Mouse (Mus musculus) forebrain, postnatal 0 days (tissue): Measurements from ENCODE around the gene 4930412O13Rik. TPM values are rescaled to one million over a fixed set of nuclear protein-coding genes. Genes with fewer than 3 reads are reported as not detected.
A peak's percentile ranks its signal among the peaks of the same experiment; 100 is the strongest.

ENCODE experiments used
- ATAC-seq: fragments of 200-750 bp; cut with Nextera tagmentation; 2 replicates; pipeline ENCODE4 v1.8.0; 2017; ENCODE audit warnings: mild to moderate bottlenecking, moderate library complexity
- DNase-seq: peaks from one replicate; pipeline ENCODE4 v3.0.0-alpha.2; 2015
- H3K27ac ChIP-seq: fragments of 300-500 bp; sonication (generic); 2 replicates; pipeline ENCODE4 v1.5.1; 2014; ENCODE audit warnings: low read depth, mild to moderate bottlenecking, antibody characterized with exemption, low read length, moderate library complexity, mixed read lengths
- H3K27me3 ChIP-seq: fragments of 300-500 bp; sonication (generic); 2 replicates; pipeline ENCODE4 v1.6.1; 2014; ENCODE audit warnings: mild to moderate bottlenecking, low read length, mixed read lengths; ENCODE audit not compliant: insufficient read depth
- H3K36me3 ChIP-seq: fragments of 300-500 bp; sonication (generic); 2 replicates; pipeline ENCODE4 v1.6.1; 2014; ENCODE audit warnings: mild to moderate bottlenecking, moderate library complexity; ENCODE audit not compliant: insufficient read depth
- H3K4me1 ChIP-seq: fragments of 300-500 bp; sonication (generic); 2 replicates; pipeline ENCODE4 v1.6.1; 2014; ENCODE audit warnings: antibody characterized with exemption; ENCODE audit not compliant: insufficient read depth
- H3K4me2 ChIP-seq: fragments of 300-500 bp; sonication (generic); 2 replicates; pipeline ENCODE4 v1.6.1; 2014; ENCODE audit warnings: low read depth, mild to moderate bottlenecking, moderate library complexity
- H3K4me3 ChIP-seq: fragments of 300-500 bp; sonication (generic); 2 replicates; pipeline ENCODE4 v1.5.1; 2014; ENCODE audit warnings: low read depth, low read length, mixed read lengths
- H3K9ac ChIP-seq: fragments of 300-500 bp; sonication (generic); 2 replicates; pipeline ENCODE4 v1.6.1; 2014; ENCODE audit warnings: mild to moderate bottlenecking
- H3K9me3 ChIP-seq: fragments of 300-500 bp; sonication (generic); 2 replicates; pipeline ENCODE4 v1.6.1; 2016; ENCODE audit warnings: low read length
- CTCF ChIP-seq: sonication (generic); IDR thresholded peaks from 2 replicates; pipeline ENCODE4 v1.5.1; 2016; ENCODE audit warnings: antibody characterized with exemption, control low read depth, low read depth
- WGBS: fragments of 180-500 bp; shearing (Covaris S2); extraction: QIAGEN DNeasy Blood & Tissue Kit; methylation state at CpG from one replicate; pipeline ENCODE4 v1.1.7; 2014; 5-methylcytosine and 5-hydroxymethylcytosine counted together
- polyA plus RNA-seq: library from polyadenylated mRNA; unstranded; fragments of >200 nt; fragmentation: Nextera tagmentation; extraction: Ambion mirVana; gene quantifications from 2 replicates; pipeline ENCODE4 v1.2.1, GENCODE M21; 2015
- total RNA-seq: library from RNA; depleted of rRNA; stranded (reverse); fragments of >200 nt; gene quantifications from 2 replicates; pipeline ENCODE4 v1.2.3, GENCODE M21; 2014

4930412O13Rik gene
- total and polyA plus RNA-seq, 2 experiments from 2014 or later: not detected

DNA sequence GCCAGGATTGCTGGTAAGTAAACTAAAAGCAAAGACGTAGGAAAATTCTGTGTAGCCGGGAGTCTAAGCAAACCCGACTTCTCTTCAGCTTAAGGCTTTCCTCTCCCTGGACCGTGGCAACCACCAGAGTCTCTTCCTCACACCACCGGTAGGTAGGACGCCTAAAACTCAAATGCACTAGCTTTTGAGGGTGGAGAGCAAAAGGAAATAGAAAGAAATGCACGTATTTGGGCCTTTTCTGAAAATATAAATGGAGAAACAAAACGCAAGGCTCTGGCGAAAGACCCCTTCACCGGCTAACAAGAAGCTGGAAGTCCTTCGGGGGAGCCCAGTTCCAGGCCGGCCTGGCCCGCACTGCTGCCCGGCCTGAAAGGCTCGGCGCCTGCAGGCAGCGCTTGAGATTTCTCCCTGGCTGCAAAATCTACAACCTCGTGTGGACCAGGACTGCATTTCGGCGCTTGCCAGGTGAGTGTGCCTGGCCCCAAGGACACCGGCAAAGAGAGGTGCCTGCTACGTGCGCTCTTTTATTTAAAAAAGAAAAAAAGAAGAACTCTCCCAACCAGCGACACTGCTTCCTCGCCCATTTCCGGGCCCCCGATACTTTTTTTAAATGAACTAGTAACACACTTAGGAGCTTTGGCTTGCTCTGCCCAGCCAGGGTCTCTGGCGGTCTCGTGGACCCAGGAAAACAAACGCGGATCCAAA lies 4.3 kb upstream of the 4930412O13Rik start:
- Histone ChIP-seq H3K9me3 (no peaks in the 10 kb centered on the region), H3K27ac (no peak overlapping the region), H3K4me1 (no peaks in the 10 kb centered on the region), H3K4me2 (no peak overlapping the region), H3K36me3 (no peaks in the 10 kb centered on the region), H3K4me3 (0 out of 2 replicates have a peak overlapping the region, but pooled peaks have one; percentile 11), H3K27me3 (peaks cover 86% of the 10 kb centered on the region), H3K9ac (no peak overlapping the region)
- DNase-seq (peak; percentile 45), ATAC-seq (no peak)
- no peak for TF ChIP-seq CTCF
- WGBS: 4% methylated on average over 31 of the region's 31 CpGs

GRCm38 (mm10) chr2:9877326-9877690 lies 3.7 kb upstream of the 4930412O13Rik start:
- Histone ChIP-seq H3K27me3 (peaks cover 85% of the 10 kb centered on the region), H3K9ac (no peak overlapping the region), H3K4me3 (0 out of 2 replicates have a peak overlapping the region, but pooled peaks have one; percentile 11), H3K27ac (no peak overlapping the region), H3K4me1 (no peaks in the 10 kb centered on the region), H3K36me3 (no peaks in the 10 kb centered on the region), H3K9me3 (no peaks in the 10 kb centered on the region), H3K4me2 (no peak overlapping the region; the same call in 1 of the 2 replicates)
- 2% methylated on average over 35 of the region's 35 CpGs for WGBS
- no peak for DNase-seq
- TF ChIP-seq CTCF: no peak
- no peak for ATAC-seq

- no peaks in the 10 kb centered on the region for H3K9me3 ChIP-seq
- H3K4me1 ChIP-seq: no peaks in the 10 kb centered on the region
- H3K9ac ChIP-seq: no peak overlapping the region
- H3K4me3 ChIP-seq: peak overlapping the region; percentile 28
- ATAC-seq: no peak
- peak overlapping the region; percentile 52 for H3K4me2 ChIP-seq
- WGBS: 1% methylated on average over 19 of the region's 19 CpGs
- peak; percentile 16 for DNase-seq
- H3K36me3 ChIP-seq: no peaks in the 10 kb centered on the region
- TF ChIP-seq CTCF: no peak
- peaks cover 78% of the 10 kb centered on the region for H3K27me3 ChIP-seq
- no peak overlapping the region for H3K27ac ChIP-seq
Observed at GRCm38 (mm10) chr2:9877966-9878563, 3.0 kb upstream of the 4930412O13Rik start.

GRCm38 (mm10) chr2:9878564-9879081 lies 2.4 kb upstream of the 4930412O13Rik start:
- no peak for DNase-seq
- Histone ChIP-seq H3K9me3 (no peaks in the 10 kb centered on the region), H3K4me3 (peak overlapping the region; percentile 28), H3K36me3 (no peaks in the 10 kb centered on the region), H3K4me2 (peak overlapping the region; percentile 52), H3K27ac (no peak overlapping the region), H3K4me1 (no peaks in the 10 kb centered on the region), H3K9ac (no peak overlapping the region), H3K27me3 (peaks cover 73% of the 10 kb centered on the region)
- ATAC-seq: no peak
- TF ChIP-seq CTCF: no peak
- WGBS: under 1% methylated on average over 32 of the region's 33 CpGs

DNA sequence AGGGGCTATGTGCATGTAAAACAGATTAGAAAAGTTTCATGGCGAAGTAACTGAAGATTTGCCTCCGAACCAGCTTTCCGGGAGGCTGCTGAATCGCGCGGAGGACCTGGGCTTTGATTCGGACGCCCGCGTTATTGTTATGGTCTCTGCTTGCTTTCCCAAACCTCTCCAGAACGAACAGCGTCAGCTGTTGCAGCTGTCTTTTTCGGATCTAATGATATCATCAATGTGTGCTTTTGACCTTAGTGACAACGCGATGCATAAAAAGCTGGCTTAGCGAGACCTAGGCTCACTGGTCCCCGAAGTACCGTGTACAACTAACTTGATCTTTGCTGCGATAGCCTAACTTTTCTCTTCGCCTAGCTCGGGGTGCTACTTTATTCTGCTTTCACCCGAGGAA lies 2.0 kb upstream of the 4930412O13Rik start:
- no peaks in the 10 kb centered on the region for H3K4me1 ChIP-seq
- no peak overlapping the region for H3K9ac ChIP-seq
- H3K27ac ChIP-seq: no peak overlapping the region
- peak overlapping the region; percentile 52 for H3K4me2 ChIP-seq
- no peaks in the 10 kb centered on the region for H3K9me3 ChIP-seq
- peaks cover 71% of the 10 kb centered on the region for H3K27me3 ChIP-seq
- H3K4me3 ChIP-seq: peak overlapping the region; percentile 28
- no peak for ATAC-seq
- under 1% methylated on average over 22 of the region's 22 CpGs for WGBS
- peak; percentile 45 for DNase-seq
- no peaks in the 10 kb centered on the region for H3K36me3 ChIP-seq
- TF ChIP-seq CTCF: no peak

GRCm38 (mm10) chr2:9879493-9879892 lies 1.6 kb upstream of the 4930412O13Rik start:
- H3K9ac ChIP-seq: no peak overlapping the region
- H3K4me1 ChIP-seq: no peaks in the 10 kb centered on the region
- WGBS: under 1% methylated on average over 21 of the region's 21 CpGs
- H3K27ac ChIP-seq: no peak overlapping the region
- peak overlapping the region; percentile 28 for H3K4me3 ChIP-seq
- DNase-seq (peak; percentile 70), ATAC-seq (peak; percentile 87)
- TF ChIP-seq CTCF: peak; percentile 77
- H3K36me3 ChIP-seq: no peaks in the 10 kb centered on the region
- H3K27me3 ChIP-seq: peaks cover 69% of the 10 kb centered on the region
- peak overlapping the region; percentile 52 for H3K4me2 ChIP-seq
- H3K9me3 ChIP-seq: no peaks in the 10 kb centered on the region

GRCm38 (mm10) chr2:9880271-9880670 lies 781 bp upstream of the 4930412O13Rik start:
- Histone ChIP-seq H3K9ac (no peak overlapping the region), H3K9me3 (no peaks in the 10 kb centered on the region), H3K4me3 (no peak overlapping the region), H3K27me3 (peaks cover 65% of the 10 kb centered on the region), H3K27ac (no peak overlapping the region), H3K4me1 (no peaks in the 10 kb centered on the region), H3K36me3 (no peaks in the 10 kb centered on the region), H3K4me2 (no peak overlapping the region)
- DNase-seq (peak; percentile 47), ATAC-seq (no peak)
- WGBS: 5% methylated on average over 11 of the region's 11 CpGs
- TF ChIP-seq CTCF: no peak
